Mouse (Mus musculus) heart, postnatal 25 days (tissue): Measurements from ENCODE around the gene Napa. TPM values are rescaled to one million over a fixed set of nuclear protein-coding genes. Genes with fewer than 3 reads are reported as not detected.

Experiments used
- DNase-seq: peaks from one replicate; pipeline ENCODE4 v3.0.0; 2022; ENCODE audit warnings: low spot score
- intact Hi-C: fragments of 180-260 bp; cut with DNase I; formaldehyde crosslinking; loops from one replicate; pipeline ENCODE4 v1.15.1; 2025
- total RNA-seq, 2 experiments: library from RNA; stranded (reverse); gene quantifications; 2 replicates each; pipeline ENCODE4 v1.2.3; 2021

The Napa gene
- total RNA-seq, 2 experiments from 2014 or later = 82.8 to 83.3 TPM

- DNase-seq = no peak
- intact Hi-C loops = no loop called here
Observed at GRCm38 (mm10) chr7:16162036-16162435, 63.8 kb downstream of the Napa start.

Other genes starting within 250 kb of the Napa start
- gene Crx, start 218.5 kb upstream of the Napa start, total RNA-seq = not detected
- not detected for gene Crxos, start 215.8 kb upstream of the Napa start, total RNA-seq
- gene Selenow, start 176.1 kb upstream of the Napa start, total RNA-seq = 100 to 1,000 TPM; 148 to 155 TPM
- gene Nop53, start 152.4 kb upstream of the Napa start, total RNA-seq = 100 to 1,000 TPM; 123 to 127 TPM
- gene Ehd2, start 130.9 kb upstream of the Napa start, total RNA-seq = 100 to 1,000 TPM; 112 to 129 TPM
- 1 to 10 TPM; 7.1 to 8.3 TPM for gene Bicra, start 50.5 kb upstream of the Napa start, total RNA-seq
- not detected for gene Zfp541, start 36.6 kb upstream of the Napa start, total RNA-seq
- gene Kptn, start 21.4 kb downstream of the Napa start, total RNA-seq = 10 to 100 TPM; 22.9 to 24.3 TPM
- gene Slc8a2, start 31.4 kb downstream of the Napa start, total RNA-seq = under 1 TPM; 0.68 to 0.70 TPM
- 1 to 10 TPM; 4.4 to 5.3 TPM for gene Meis3, start 76.6 kb downstream of the Napa start, total RNA-seq
- gene Dhx34, start 123.6 kb downstream of the Napa start, total RNA-seq = 1 to 10 TPM; 8.3 TPM
- 1 to 10 TPM; 1.4 to 1.9 TPM for gene C5ar2, start 145.7 kb downstream of the Napa start, total RNA-seq
- 1 to 10 TPM; 5.1 to 6.5 TPM for gene C5ar1, start 161.1 kb downstream of the Napa start, total RNA-seq
- 10 to 100 TPM; 13.7 to 15.0 TPM for gene Inafm1, start 175.2 kb downstream of the Napa start, total RNA-seq
- 10 to 100 TPM; 30.7 to 35.3 TPM for gene Ccdc9, start 188.3 kb downstream of the Napa start, total RNA-seq
- 1 to 10 TPM; 3.7 to 4.7 TPM for gene Bbc3, start 209.9 kb downstream of the Napa start, total RNA-seq